Mouse (Mus musculus): Measurements from ENCODE around the gene Slbp. TPM values are rescaled to one million over a fixed set of nuclear protein-coding genes. Genes with fewer than 3 reads are reported as not detected.

Slbp gene
- polyA plus RNA-seq, 1 experiment from 2014 or later: 222 TPM

GRCm38 (mm10) chr5:33622671-33623070 lies 29.7 kb downstream of the Slbp start:
- 93% methylated on average over 2 of the region's 2 CpGs for WGBS
- no peak overlapping the region for H3K9ac ChIP-seq
- H3K4me1 ChIP-seq: peaks cover 2% of the 10 kb centered on the region; the same call in 1 of the 2 replicates

GRCm38 (mm10) chr5:33614391-33614790 lies 38.0 kb downstream of the Slbp start:
- Histone ChIP-seq H3K4me2 (no peak overlapping the region), H3K27ac (no peak overlapping the region), H3K9ac (no peak overlapping the region), H3K36me3 (ENCODE audit: poor library complexity, severe bottlenecking) (peaks cover 44% of the 10 kb centered on the region), H3K9me3 (replicated peaks) (no peaks in the 10 kb centered on the region), H3K27me3 (no peaks in the 10 kb centered on the region), H3K4me3 (no peak overlapping the region), H3K4me1 (no peaks in the 10 kb centered on the region)
- 95% methylated on average over 6 of the region's 6 CpGs for WGBS
- no peak for ATAC-seq

More at GRCm38 (mm10) chr5:33622671-33623070, 29.7 kb downstream of the Slbp start:
- Histone ChIP-seq H3K27ac (no peak overlapping the region), H3K36me3 (ENCODE audit: poor library complexity, severe bottlenecking) (peaks cover 4% of the 10 kb centered on the region; the same call in 1 of the 2 replicates), H3K4me3 (no peak overlapping the region), H3K27me3 (no peaks in the 10 kb centered on the region), H3K9me3 (replicated peaks) (no peaks in the 10 kb centered on the region), H3K4me2 (no peak overlapping the region)
- no peak for ATAC-seq

GRCm38 (mm10) chr5:33611795-33612194 lies 40.6 kb downstream of the Slbp start:
- Histone ChIP-seq H3K4me2 (no peak overlapping the region), H3K9me3 (replicated peaks) (no peaks in the 10 kb centered on the region), H3K27ac (no peak overlapping the region), H3K36me3 (ENCODE audit: poor library complexity, severe bottlenecking) (peaks cover 70% of the 10 kb centered on the region), H3K27me3 (no peaks in the 10 kb centered on the region), H3K4me3 (no peak overlapping the region), H3K4me1 (no peaks in the 10 kb centered on the region), H3K9ac (no peak overlapping the region)
- no peak for ATAC-seq
- WGBS: 88% methylated on average over 1 of the region's 1 CpGs

GRCm38 (mm10) chr5:33609226-33609625 lies 43.1 kb downstream of the Slbp start:
- Histone ChIP-seq H3K9me3 (replicated peaks) (no peaks in the 10 kb centered on the region), H3K27ac (no peak overlapping the region), H3K9ac (no peak overlapping the region), H3K36me3 (ENCODE audit: poor library complexity, severe bottlenecking) (peaks cover 85% of the 10 kb centered on the region), H3K4me2 (no peak overlapping the region), H3K4me3 (no peak overlapping the region), H3K27me3 (no peaks in the 10 kb centered on the region), H3K4me1 (no peaks in the 10 kb centered on the region)
- no peak for ATAC-seq
- 88% methylated on average over 1 of the region's 1 CpGs for WGBS

- WGBS: 97% methylated on average over 15 of the region's 15 CpGs
- H3K9ac ChIP-seq: no peak overlapping the region
- H3K27me3 ChIP-seq: no peaks in the 10 kb centered on the region
- no peaks in the 10 kb centered on the region for H3K9me3 ChIP-seq (replicated peaks)
- ATAC-seq: no peak
- H3K36me3 ChIP-seq (ENCODE audit: poor library complexity, severe bottlenecking): peaks cover 78% of the 10 kb centered on the region
- no peak overlapping the region for H3K4me3 ChIP-seq
- H3K4me1 ChIP-seq: no peaks in the 10 kb centered on the region
- H3K4me2 ChIP-seq: no peak overlapping the region
- H3K27ac ChIP-seq: no peak overlapping the region
Measured at GRCm38 (mm10) chr5:33607434-33607833, 44.9 kb downstream of the Slbp start.

GRCm38 (mm10) chr5:33606631-33607030 lies 45.7 kb downstream of the Slbp start:
- no peak for ATAC-seq
- H3K27ac ChIP-seq: no peak overlapping the region
- peaks cover 75% of the 10 kb centered on the region for H3K36me3 ChIP-seq (ENCODE audit: poor library complexity, severe bottlenecking)
- no peaks in the 10 kb centered on the region for H3K27me3 ChIP-seq
- no peak overlapping the region for H3K9ac ChIP-seq
- H3K4me3 ChIP-seq: no peak overlapping the region
- H3K4me2 ChIP-seq: no peak overlapping the region
- H3K4me1 ChIP-seq: no peaks in the 10 kb centered on the region
- 78% methylated on average over 7 of the region's 7 CpGs for WGBS
- H3K9me3 ChIP-seq (replicated peaks): no peaks in the 10 kb centered on the region

GRCm38 (mm10) chr5:33605314-33605713 lies 47.1 kb downstream of the Slbp start:
- 88% methylated on average over 5 of the region's 5 CpGs for WGBS
- H3K27me3 ChIP-seq: no peaks in the 10 kb centered on the region
- H3K27ac ChIP-seq: no peak overlapping the region
- H3K4me3 ChIP-seq: no peak overlapping the region
- no peaks in the 10 kb centered on the region for H3K4me1 ChIP-seq
- H3K36me3 ChIP-seq (ENCODE audit: poor library complexity, severe bottlenecking): peaks cover 75% of the 10 kb centered on the region
- no peak overlapping the region for H3K9ac ChIP-seq
- no peaks in the 10 kb centered on the region for H3K9me3 ChIP-seq (replicated peaks)
- no peak overlapping the region for H3K4me2 ChIP-seq
- ATAC-seq: no peak

GRCm38 (mm10) chr5:33593620-33594019 lies 58.8 kb downstream of the Slbp start:
- no peak overlapping the region for H3K4me2 ChIP-seq

GRCm38 (mm10) chr5:33589221-33589888 lies 63.0 kb downstream of the Slbp start:
- no peaks in the 10 kb centered on the region for H3K9me3 ChIP-seq (replicated peaks)
- peak; percentile 65 for ATAC-seq

More at GRCm38 (mm10) chr5:33593620-33594019, 58.8 kb downstream of the Slbp start:
- Histone ChIP-seq H3K27ac (no peak overlapping the region), H3K4me1 (no peaks in the 10 kb centered on the region), H3K9me3 (replicated peaks) (no peaks in the 10 kb centered on the region), H3K36me3 (ENCODE audit: poor library complexity, severe bottlenecking) (peaks cover 5% of the 10 kb centered on the region; the same call in 1 of the 2 replicates), H3K9ac (no peak overlapping the region), H3K27me3 (peaks cover 7% of the 10 kb centered on the region; the same call in 1 of the 2 replicates), H3K4me3 (no peak overlapping the region)
- ATAC-seq: no peak
- 30% methylated on average over 2 of the region's 2 CpGs for WGBS

GRCm38 (mm10) chr5:33588066-33588465 lies 64.3 kb downstream of the Slbp start:
- no peaks in the 10 kb centered on the region for H3K4me1 ChIP-seq
- no peaks in the 10 kb centered on the region for H3K36me3 ChIP-seq (ENCODE audit: poor library complexity, severe bottlenecking)
- H3K27ac ChIP-seq: no peak overlapping the region
- peaks cover 32% of the 10 kb centered on the region for H3K27me3 ChIP-seq
- no peak overlapping the region for H3K9ac ChIP-seq
- 82% methylated on average over 3 of the region's 3 CpGs for WGBS
- H3K9me3 ChIP-seq (replicated peaks): no peaks in the 10 kb centered on the region
- ATAC-seq: no peak
- no peak overlapping the region for H3K4me3 ChIP-seq
- no peak overlapping the region for H3K4me2 ChIP-seq

More at GRCm38 (mm10) chr5:33589221-33589888, 63.0 kb downstream of the Slbp start:
- Histone ChIP-seq H3K27me3 (peaks cover 36% of the 10 kb centered on the region), H3K4me2 (no peak overlapping the region), H3K36me3 (ENCODE audit: poor library complexity, severe bottlenecking) (no peaks in the 10 kb centered on the region), H3K27ac (no peak overlapping the region), H3K4me3 (no peak overlapping the region), H3K9ac (no peak overlapping the region), H3K4me1 (no peaks in the 10 kb centered on the region)
- 68% methylated on average over 5 of the region's 5 CpGs for WGBS

- Histone ChIP-seq H3K4me3 (no peak overlapping the region), H3K4me1 (no peaks in the 10 kb centered on the region), H3K27me3 (peaks cover 32% of the 10 kb centered on the region), H3K27ac (no peak overlapping the region), H3K9ac (no peak overlapping the region), H3K36me3 (ENCODE audit: poor library complexity, severe bottlenecking) (no peaks in the 10 kb centered on the region), H3K9me3 (replicated peaks) (no peaks in the 10 kb centered on the region), H3K4me2 (no peak overlapping the region)
- 78% methylated on average over 18 of the region's 18 CpGs for WGBS
- no peak for ATAC-seq
Measured at GRCm38 (mm10) chr5:33587498-33588058, 64.8 kb downstream of the Slbp start.
